Mouse (Mus musculus): ENCODE data around the gene Rps6kc1.

- TF ChIP-seq CTCF (IDR thresholded peaks at IDR 0.05; ENCODE audit: borderline replicate concordance, insufficient read depth, low read length) (no peak), POLR2A (IDR thresholded peaks at IDR 0.05; ENCODE audit: low read depth, low read length) (no peak)
Observed at GRCm38 (mm10) chr1:190767621-190768020, 143.9 kb downstream of the Rps6kc1 start.

Data from embryonic fibroblast, embryonic 13.5 days (primary cell).